Mouse (Mus musculus) heart, embryonic 14.5 days (tissue): ENCODE data around the gene Uox. TPM values are rescaled to one million over a fixed set of nuclear protein-coding genes. Genes with fewer than 3 reads are reported as not detected.
A peak's percentile ranks its signal among the peaks of the same experiment; 100 is the strongest.

Experiments
- ATAC-seq: fragments of 200-750 bp; cut with Nextera tagmentation; 2 replicates; pipeline ENCODE4 v1.8.0; 2017; ENCODE audit warnings: low read depth, moderate TSS enrichment; ENCODE audit not compliant: insufficient number of reproducible peaks, insufficient read depth, low FRiP score
- H3K27ac ChIP-seq, 2 experiments: fragments of 200-500 bp in 1 of 2; fragments of 300-500 bp in 1 of 2; sonication (generic) in 1 of 2; replicated peaks in 1 of 2; 2 replicates each; pipeline ENCODE4 v1.5.1; 2012 to 2014; ENCODE audit warnings: low read depth in 2 of 2, low read length in 2 of 2, control low read depth in 1 of 2, mild to moderate bottlenecking in 1 of 2, mixed read lengths in 1 of 2; ENCODE audit not compliant: control insufficient read depth in 1 of 2, insufficient read depth in 1 of 2
- H3K27me3 ChIP-seq: fragments of 300-500 bp; sonication (generic); 2 replicates; pipeline ENCODE4 v1.6.1; 2014; ENCODE audit warnings: mild to moderate bottlenecking, low read length, control low read depth; ENCODE audit not compliant: control insufficient read depth, insufficient read depth
- H3K36me3 ChIP-seq: fragments of 300-500 bp; sonication (generic); 2 replicates; pipeline ENCODE4 v1.6.1; 2014; ENCODE audit warnings: mild to moderate bottlenecking, control low read depth, low read length, mixed read lengths; ENCODE audit not compliant: control insufficient read depth, insufficient read depth
- H3K4me1 ChIP-seq, 2 experiments: fragments of 200-500 bp in 1 of 2; fragments of 300-500 bp in 1 of 2; sonication (generic) in 1 of 2; 2 replicates each; pipeline ENCODE4 v1.6.1; 2012 to 2014; ENCODE audit warnings: low read length in 2 of 2, control low read depth in 1 of 2, mixed read lengths in 1 of 2; ENCODE audit not compliant: control insufficient read depth in 2 of 2, insufficient read depth in 2 of 2
- H3K4me2 ChIP-seq: fragments of 300-500 bp; sonication (generic); 2 replicates; pipeline ENCODE4 v1.6.1; 2014; ENCODE audit warnings: mild to moderate bottlenecking, low read length
- H3K4me3 ChIP-seq, 2 experiments: fragments of 200-500 bp in 1 of 2; fragments of 300-500 bp in 1 of 2; sonication (generic) in 1 of 2; 2 replicates each; pipeline ENCODE4 v1.5.1; 2012 to 2014; ENCODE audit warnings: low read length in 2 of 2, mild to moderate bottlenecking in 2 of 2, control low read depth in 1 of 2, low read depth in 1 of 2, moderate library complexity in 1 of 2; ENCODE audit not compliant: control insufficient read depth in 1 of 2, insufficient read depth in 1 of 2
- H3K9ac ChIP-seq: fragments of 300-500 bp; sonication (generic); 2 replicates; pipeline ENCODE4 v1.6.1; 2014; ENCODE audit warnings: mild to moderate bottlenecking, low read length
- H3K9me3 ChIP-seq: fragments of 300-500 bp; sonication (generic); 2 replicates; pipeline ENCODE4 v1.6.1; 2016; ENCODE audit warnings: low read length, control low read depth; ENCODE audit not compliant: control insufficient read depth
- WGBS: fragments of 180-500 bp; shearing (Covaris S2); extraction: QIAGEN DNeasy Blood & Tissue Kit; methylation state at CpG from one replicate; pipeline ENCODE4 v1.1.7; 2014; 5-methylcytosine and 5-hydroxymethylcytosine counted together
- polyA plus RNA-seq: library from polyadenylated mRNA; unstranded; fragments of >200 nt; fragmentation: Nextera tagmentation; extraction: Ambion mirVana; gene quantifications from 2 replicates; pipeline ENCODE4 v1.2.1, GENCODE M21; 2014

The Uox gene
- polyA plus RNA-seq, 1 experiment from 2014 or later, result not detected

- WGBS, result 53% methylated on average over 9 of the region's 9 CpGs
- ATAC-seq, result no peak
Observed at GRCm38 (mm10) chr3:146567884-146568530, 2.2 kb upstream of the Uox start.

GRCm38 (mm10) chr3:146569594-146569993 is 632 bp upstream of the Uox start:
- no peaks in the 10 kb centered on the region for H3K36me3 ChIP-seq
- 92% methylated on average over 3 of the region's 3 CpGs for WGBS
- no peak for ATAC-seq

More at GRCm38 (mm10) chr3:146567884-146568530, 2.2 kb upstream of the Uox start:
- H3K4me2 ChIP-seq, result no peak overlapping the region
- no peaks in the 10 kb centered on the region for H3K4me1 ChIP-seq
- no peak overlapping the region for H3K27ac ChIP-seq
- no peaks in the 10 kb centered on the region for H3K9me3 ChIP-seq
- H3K36me3 ChIP-seq, result no peaks in the 10 kb centered on the region
- H3K4me3 ChIP-seq, result no peak overlapping the region
- no peaks in the 10 kb centered on the region for H3K27me3 ChIP-seq
- H3K9ac ChIP-seq, result no peak overlapping the region

GRCm38 (mm10) chr3:146570939-146571338 is 713 bp downstream of the Uox start:
- WGBS, result 89% methylated on average over 6 of the region's 6 CpGs
- no peaks in the 10 kb centered on the region for H3K9me3 ChIP-seq
- no peak overlapping the region for H3K9ac ChIP-seq
- no peaks in the 10 kb centered on the region for H3K27me3 ChIP-seq
- ATAC-seq, result no peak
- H3K27ac ChIP-seq, result no peak overlapping the region
- no peaks in the 10 kb centered on the region for H3K36me3 ChIP-seq
- H3K4me2 ChIP-seq, result no peak overlapping the region
- H3K4me3 ChIP-seq, result no peak overlapping the region
- no peaks in the 10 kb centered on the region for H3K4me1 ChIP-seq

More at GRCm38 (mm10) chr3:146569594-146569993, 632 bp upstream of the Uox start:
- Histone ChIP-seq H3K27ac (no peak overlapping the region), H3K4me3 (no peak overlapping the region), H3K27me3 (no peaks in the 10 kb centered on the region), H3K4me2 (no peak overlapping the region), H3K9me3 (no peaks in the 10 kb centered on the region), H3K4me1 (no peaks in the 10 kb centered on the region), H3K9ac (no peak overlapping the region)

GRCm38 (mm10) chr3:146571341-146571740 is 1.1 kb downstream of the Uox start:
- Histone ChIP-seq H3K27ac (no peak overlapping the region), H3K9me3 (no peaks in the 10 kb centered on the region), H3K4me3 (no peak overlapping the region), H3K4me2 (no peak overlapping the region), H3K9ac (no peak overlapping the region), H3K4me1 (no peaks in the 10 kb centered on the region), H3K36me3 (no peaks in the 10 kb centered on the region), H3K27me3 (no peaks in the 10 kb centered on the region)
- ATAC-seq, result no peak
- 60% methylated on average over 1 of the region's 1 CpGs for WGBS

GRCm38 (mm10) chr3:146577591-146577990 is 7.4 kb downstream of the Uox start:
- no peak for ATAC-seq
- no peaks in the 10 kb centered on the region for H3K9me3 ChIP-seq
- no peaks in the 10 kb centered on the region for H3K36me3 ChIP-seq
- no peak overlapping the region for H3K9ac ChIP-seq
- no peaks in the 10 kb centered on the region for H3K27me3 ChIP-seq
- WGBS, result 71% methylated on average over 2 of the region's 2 CpGs
- H3K4me3 ChIP-seq, result no peak overlapping the region
- H3K27ac ChIP-seq, result no peak overlapping the region
- no peaks in the 10 kb centered on the region for H3K4me1 ChIP-seq
- no peak overlapping the region for H3K4me2 ChIP-seq

- H3K4me1 ChIP-seq, result peaks cover 2 to 6% of the 10 kb centered on the region in 2 experiments; a peak in 2 of 4 replicates
- H3K4me3 ChIP-seq, result no peak overlapping the region
- no peak for ATAC-seq
- no peaks in the 10 kb centered on the region for H3K27me3 ChIP-seq
- H3K9me3 ChIP-seq, result no peaks in the 10 kb centered on the region
- 77% methylated on average over 3 of the region's 3 CpGs for WGBS
- no peak overlapping the region for H3K4me2 ChIP-seq
- H3K27ac ChIP-seq, result no peak overlapping the region
- no peaks in the 10 kb centered on the region for H3K36me3 ChIP-seq
- no peak overlapping the region for H3K9ac ChIP-seq
Observed at GRCm38 (mm10) chr3:146580039-146580729, 10.0 kb downstream of the Uox start.

- H3K9ac ChIP-seq, result no peak overlapping the region; the same call in 1 of the 2 replicates
- H3K27me3 ChIP-seq, result no peaks in the 10 kb centered on the region
- H3K4me3 ChIP-seq, result no peak overlapping the region
- peak overlapping the region; percentile 43 for H3K4me2 ChIP-seq
- H3K27ac ChIP-seq, result no peak overlapping the region
- H3K9me3 ChIP-seq, result no peaks in the 10 kb centered on the region
- H3K4me1 ChIP-seq, result peaks cover 2 to 6% of the 10 kb centered on the region in 2 experiments; a peak in 2 of 4 replicates
- WGBS, result 65% methylated on average over 4 of the region's 4 CpGs
- no peak for ATAC-seq
- H3K36me3 ChIP-seq, result no peaks in the 10 kb centered on the region
Observed at GRCm38 (mm10) chr3:146583478-146583877, 13.3 kb downstream of the Uox start.
